Mouse (Mus musculus): ENCODE data around the gene Lipc. TPM values are rescaled to one million over a fixed set of nuclear protein-coding genes. Genes with fewer than 3 reads are reported as not detected.

The Lipc gene
- polyA plus RNA-seq, 1 experiment from 2014 or later, result 0.15 TPM

DNA sequence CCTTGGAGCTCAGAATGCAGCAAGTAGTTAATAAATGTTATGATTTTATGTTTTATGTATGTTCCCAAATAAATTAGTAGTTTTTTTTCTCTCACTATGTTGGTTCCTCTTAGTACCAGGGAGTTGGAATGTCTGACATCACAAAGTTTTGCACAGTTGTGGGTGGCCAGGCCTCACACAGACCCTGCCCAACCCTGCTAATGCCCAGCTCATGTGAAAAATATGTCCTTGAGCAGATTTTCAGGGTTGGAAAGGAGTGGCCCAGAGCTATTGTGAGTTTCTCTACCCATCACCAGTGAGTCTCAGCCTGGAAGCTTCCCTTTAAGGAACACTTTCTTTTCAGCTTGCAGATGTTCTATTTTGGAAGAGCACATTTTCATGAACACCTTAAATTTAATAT is 24.3 kb downstream of the Lipc start:
- H3K27ac ChIP-seq (ENCODE audit: low read depth, low read length), result no peak overlapping the region
- H3K4me1 ChIP-seq (ENCODE audit: control insufficient read depth, insufficient read depth, low read length), result no peaks in the 10 kb centered on the region
- no peak overlapping the region for H3K4me3 ChIP-seq (ENCODE audit: low read depth, low read length)
- H3K4me2 ChIP-seq (ENCODE audit: low read depth, low read length), result no peak overlapping the region
- H3K9me3 ChIP-seq (ENCODE audit: control insufficient read depth, low read length), result no peaks in the 10 kb centered on the region
- no peaks in the 10 kb centered on the region for H3K27me3 ChIP-seq (ENCODE audit: control insufficient read depth, insufficient read depth, low read length)
- no peaks in the 10 kb centered on the region for H3K36me3 ChIP-seq (ENCODE audit: control insufficient read depth, insufficient read depth, low read length)
- no peak overlapping the region for H3K9ac ChIP-seq (replicated peaks; ENCODE audit: low read depth, low read length)
- no peak for ATAC-seq (ENCODE audit: low read depth)

DNA sequence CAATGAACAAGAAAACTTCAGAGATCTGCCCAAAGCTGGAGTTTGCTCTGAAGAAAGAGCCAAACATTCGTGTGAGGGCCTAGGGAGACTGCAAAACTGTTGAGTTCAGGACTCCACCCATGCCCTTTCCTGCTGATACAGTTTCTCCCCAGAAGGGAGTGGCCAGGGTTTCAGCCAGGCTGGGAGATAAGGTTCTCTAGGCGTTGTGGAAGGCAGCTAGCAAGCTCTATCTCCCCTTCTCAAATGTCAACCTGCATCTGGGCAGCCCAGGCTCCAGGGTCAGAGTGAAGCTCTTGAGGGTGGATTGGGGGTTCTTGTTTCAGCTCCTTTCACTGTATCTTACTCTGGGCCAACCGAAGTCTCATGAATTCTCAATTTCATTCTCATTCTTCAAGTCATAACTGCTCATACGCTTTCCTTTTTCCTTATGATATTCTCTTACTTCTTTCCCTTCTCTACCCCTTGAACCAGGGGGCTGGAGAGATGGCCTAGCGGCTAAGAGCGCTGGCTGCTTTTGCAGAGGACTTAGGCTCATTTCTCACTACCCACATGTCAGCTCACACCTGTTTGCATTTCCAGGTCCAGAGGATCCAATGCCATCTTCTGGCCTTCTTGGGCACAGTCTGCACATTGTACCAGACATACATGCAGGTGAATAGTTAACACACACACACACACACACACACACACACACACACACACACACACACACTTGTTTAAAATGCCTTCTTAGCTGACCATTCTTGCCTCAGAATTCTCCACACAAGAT is 25.0 kb downstream of the Lipc start:
- no peak overlapping the region for H3K4me3 ChIP-seq (ENCODE audit: low read depth, low read length)
- 79% methylated on average over 6 of the region's 6 CpGs for WGBS
- no peak overlapping the region for H3K9ac ChIP-seq (replicated peaks; ENCODE audit: low read depth, low read length)
- H3K27me3 ChIP-seq (ENCODE audit: control insufficient read depth, insufficient read depth, low read length), result no peaks in the 10 kb centered on the region
- H3K4me1 ChIP-seq (ENCODE audit: control insufficient read depth, insufficient read depth, low read length), result peaks cover 2% of the 10 kb centered on the region
- no peaks in the 10 kb centered on the region for H3K9me3 ChIP-seq (ENCODE audit: control insufficient read depth, low read length)
- H3K4me2 ChIP-seq (ENCODE audit: low read depth, low read length), result no peak overlapping the region
- no peaks in the 10 kb centered on the region for H3K36me3 ChIP-seq (ENCODE audit: control insufficient read depth, insufficient read depth, low read length)
- H3K27ac ChIP-seq (ENCODE audit: low read depth, low read length), result no peak overlapping the region
- ATAC-seq (ENCODE audit: low read depth), result no peak

- no peak overlapping the region for H3K4me3 ChIP-seq (ENCODE audit: low read depth, low read length)
- H3K27ac ChIP-seq (ENCODE audit: low read depth, low read length), result no peak overlapping the region
- 89% methylated on average over 6 of the region's 6 CpGs for WGBS
- no peak overlapping the region for H3K9ac ChIP-seq (replicated peaks; ENCODE audit: low read depth, low read length)
- H3K9me3 ChIP-seq (ENCODE audit: control insufficient read depth, low read length), result no peaks in the 10 kb centered on the region
- peaks cover 3% of the 10 kb centered on the region for H3K4me1 ChIP-seq (ENCODE audit: control insufficient read depth, insufficient read depth, low read length)
- ATAC-seq (ENCODE audit: low read depth), result no peak
- H3K27me3 ChIP-seq (ENCODE audit: control insufficient read depth, insufficient read depth, low read length), result no peaks in the 10 kb centered on the region
- no peak overlapping the region for H3K4me2 ChIP-seq (ENCODE audit: low read depth, low read length)
- no peaks in the 10 kb centered on the region for H3K36me3 ChIP-seq (ENCODE audit: control insufficient read depth, insufficient read depth, low read length)
These were observed 26.8 kb downstream of the Lipc start for GRCm38 (mm10) chr9:70925225-70925624.

GRCm38 (mm10) chr9:70924763-70925162 is 27.3 kb downstream of the Lipc start:
- no peaks in the 10 kb centered on the region for H3K36me3 ChIP-seq (ENCODE audit: control insufficient read depth, insufficient read depth, low read length)
- no peak for ATAC-seq (ENCODE audit: low read depth)
- no peaks in the 10 kb centered on the region for H3K27me3 ChIP-seq (ENCODE audit: control insufficient read depth, insufficient read depth, low read length)
- H3K4me3 ChIP-seq (ENCODE audit: low read depth, low read length), result no peak overlapping the region
- no peak overlapping the region for H3K4me2 ChIP-seq (ENCODE audit: low read depth, low read length)
- H3K4me1 ChIP-seq (ENCODE audit: control insufficient read depth, insufficient read depth, low read length), result peaks cover 3% of the 10 kb centered on the region
- H3K9me3 ChIP-seq (ENCODE audit: control insufficient read depth, low read length), result no peaks in the 10 kb centered on the region
- H3K9ac ChIP-seq (replicated peaks; ENCODE audit: low read depth, low read length), result no peak overlapping the region
- 94% methylated on average over 3 of the region's 3 CpGs for WGBS
- H3K27ac ChIP-seq (ENCODE audit: low read depth, low read length), result no peak overlapping the region

- ATAC-seq (ENCODE audit: low read depth), result peak; percentile 76; the same call in 1 of the 2 replicates
- no peak overlapping the region for H3K9ac ChIP-seq (replicated peaks; ENCODE audit: low read depth, low read length)
- H3K27me3 ChIP-seq (ENCODE audit: control insufficient read depth, insufficient read depth, low read length), result no peaks in the 10 kb centered on the region
- H3K27ac ChIP-seq (ENCODE audit: low read depth, low read length), result 0 out of 2 replicates have a peak overlapping the region, but pooled peaks have one; percentile 7
- no peak overlapping the region for H3K4me2 ChIP-seq (ENCODE audit: low read depth, low read length)
- no peak overlapping the region for H3K4me3 ChIP-seq (ENCODE audit: low read depth, low read length)
- peaks cover 3% of the 10 kb centered on the region for H3K4me1 ChIP-seq (ENCODE audit: control insufficient read depth, insufficient read depth, low read length)
- no peaks in the 10 kb centered on the region for H3K36me3 ChIP-seq (ENCODE audit: control insufficient read depth, insufficient read depth, low read length)
- H3K9me3 ChIP-seq (ENCODE audit: control insufficient read depth, low read length), result no peaks in the 10 kb centered on the region
- 52% methylated on average over 7 of the region's 7 CpGs for WGBS
These were observed 30.1 kb downstream of the Lipc start for GRCm38 (mm10) chr9:70921781-70922565.

DNA sequence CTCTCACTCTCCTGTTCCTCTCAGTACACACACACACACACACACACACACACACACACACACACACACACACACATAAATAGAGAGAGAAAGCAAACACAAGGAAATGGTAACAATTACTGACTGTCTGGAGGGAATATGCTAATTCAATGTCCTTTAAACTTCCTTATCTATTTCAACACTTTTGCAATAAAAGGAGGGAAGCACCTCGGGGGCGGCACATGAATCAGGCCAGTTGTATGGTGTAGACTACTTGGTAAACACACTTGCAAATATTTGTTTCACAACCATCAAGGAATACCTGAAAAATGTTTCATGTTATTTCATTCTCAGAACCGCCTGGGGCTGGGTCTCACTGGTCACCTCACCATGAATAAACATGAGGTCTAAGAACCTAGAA is 30.9 kb downstream of the Lipc start:
- Histone ChIP-seq H3K27ac (ENCODE audit: low read depth, low read length) (no peak overlapping the region), H3K4me2 (ENCODE audit: low read depth, low read length) (no peak overlapping the region), H3K4me3 (ENCODE audit: low read depth, low read length) (no peak overlapping the region), H3K36me3 (ENCODE audit: control insufficient read depth, insufficient read depth, low read length) (no peaks in the 10 kb centered on the region), H3K4me1 (ENCODE audit: control insufficient read depth, insufficient read depth, low read length) (peaks cover 3% of the 10 kb centered on the region), H3K9me3 (ENCODE audit: control insufficient read depth, low read length) (no peaks in the 10 kb centered on the region), H3K27me3 (ENCODE audit: control insufficient read depth, insufficient read depth, low read length) (no peaks in the 10 kb centered on the region), H3K9ac (replicated peaks; ENCODE audit: low read depth, low read length) (no peak overlapping the region)
- WGBS, result 87% methylated on average over 3 of the region's 3 CpGs
- ATAC-seq (ENCODE audit: low read depth), result no peak

- H3K9me3 ChIP-seq (ENCODE audit: control insufficient read depth, low read length), result no peaks in the 10 kb centered on the region
These were observed 32.8 kb downstream of the Lipc start for GRCm38 (mm10) chr9:70919271-70919670.

DNA sequence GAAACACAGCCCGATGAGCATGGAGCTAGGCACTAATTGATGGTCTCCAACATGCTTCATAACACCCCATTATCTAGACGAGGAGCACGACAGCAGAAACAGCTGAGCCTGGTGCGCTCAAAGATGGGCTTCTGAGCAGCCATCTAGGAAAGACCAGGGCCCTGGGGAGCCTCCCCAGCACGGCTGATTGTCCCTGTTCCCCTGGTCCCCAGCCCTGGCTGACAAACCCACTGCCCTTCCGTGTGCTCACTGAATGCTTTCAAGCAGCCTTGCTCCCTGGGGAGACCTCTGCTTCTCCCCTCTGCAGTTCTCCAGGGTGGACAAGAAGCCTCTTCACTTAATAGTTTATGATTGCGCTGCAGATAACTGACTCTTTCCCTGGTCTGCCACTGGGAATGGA is 35.5 kb downstream of the Lipc start:
- Histone ChIP-seq H3K9ac (replicated peaks; ENCODE audit: low read depth, low read length) (no peak overlapping the region), H3K4me2 (ENCODE audit: low read depth, low read length) (no peak overlapping the region), H3K36me3 (ENCODE audit: control insufficient read depth, insufficient read depth, low read length) (no peaks in the 10 kb centered on the region), H3K9me3 (ENCODE audit: control insufficient read depth, low read length) (no peaks in the 10 kb centered on the region), H3K4me3 (ENCODE audit: low read depth, low read length) (no peak overlapping the region), H3K27ac (ENCODE audit: low read depth, low read length) (no peak overlapping the region), H3K4me1 (ENCODE audit: control insufficient read depth, insufficient read depth, low read length) (no peaks in the 10 kb centered on the region), H3K27me3 (ENCODE audit: control insufficient read depth, insufficient read depth, low read length) (no peaks in the 10 kb centered on the region)
- ATAC-seq (ENCODE audit: low read depth), result no peak
- 37% methylated on average over 7 of the region's 7 CpGs for WGBS

More at GRCm38 (mm10) chr9:70919271-70919670, 32.8 kb downstream of the Lipc start:
- Histone ChIP-seq H3K27me3 (ENCODE audit: control insufficient read depth, insufficient read depth, low read length) (no peaks in the 10 kb centered on the region), H3K36me3 (ENCODE audit: control insufficient read depth, insufficient read depth, low read length) (no peaks in the 10 kb centered on the region), H3K27ac (ENCODE audit: low read depth, low read length) (peak overlapping the region; percentile 65), H3K4me1 (ENCODE audit: control insufficient read depth, insufficient read depth, low read length) (peaks cover 3% of the 10 kb centered on the region), H3K4me3 (ENCODE audit: low read depth, low read length) (no peak overlapping the region), H3K4me2 (ENCODE audit: low read depth, low read length) (no peak overlapping the region), H3K9ac (replicated peaks; ENCODE audit: low read depth, low read length) (no peak overlapping the region)
- 84% methylated on average over 3 of the region's 3 CpGs for WGBS
- no peak for ATAC-seq (ENCODE audit: low read depth)

- H3K9me3 ChIP-seq (ENCODE audit: control insufficient read depth, low read length), result no peaks in the 10 kb centered on the region
- no peaks in the 10 kb centered on the region for H3K4me1 ChIP-seq (ENCODE audit: control insufficient read depth, insufficient read depth, low read length)
- no peak overlapping the region for H3K27ac ChIP-seq (ENCODE audit: low read depth, low read length)
- no peak overlapping the region for H3K4me2 ChIP-seq (ENCODE audit: low read depth, low read length)
- no peak for ATAC-seq (ENCODE audit: low read depth)
- H3K36me3 ChIP-seq (ENCODE audit: control insufficient read depth, insufficient read depth, low read length), result no peaks in the 10 kb centered on the region
- no peak overlapping the region for H3K4me3 ChIP-seq (ENCODE audit: low read depth, low read length)
- no peak overlapping the region for H3K9ac ChIP-seq (replicated peaks; ENCODE audit: low read depth, low read length)
- no peaks in the 10 kb centered on the region for H3K27me3 ChIP-seq (ENCODE audit: control insufficient read depth, insufficient read depth, low read length)
- 84% methylated on average over 2 of the region's 2 CpGs for WGBS
These were observed 36.7 kb downstream of the Lipc start for GRCm38 (mm10) chr9:70915356-70915685.
